Mouse (Mus musculus) forebrain, embryonic 16.5 days (tissue): ENCODE results near the gene Sugct. TPM values are rescaled to one million over a fixed set of nuclear protein-coding genes. Genes with fewer than 3 reads are reported as not detected.

Experiments
- ATAC-seq: fragments of 200-750 bp; cut with Nextera tagmentation; 2 replicates; pipeline ENCODE4 v1.8.0; 2017; ENCODE audit warnings: mild to moderate bottlenecking, moderate library complexity
- H3K27ac ChIP-seq: fragments of 300-500 bp; sonication (generic); 2 replicates; pipeline ENCODE4 v1.5.1; 2014; ENCODE audit warnings: low read length, control low read depth
- H3K27me3 ChIP-seq: fragments of 300-500 bp; sonication (generic); replicated peaks from 2 replicates; pipeline ENCODE4 v1.6.1; 2014; ENCODE audit warnings: low read length; ENCODE audit not compliant: control insufficient read depth, insufficient read depth
- H3K36me3 ChIP-seq: fragments of 300-500 bp; sonication (generic); 2 replicates; pipeline ENCODE4 v1.6.1; 2014; ENCODE audit not compliant: control insufficient read depth, insufficient read depth
- H3K4me1 ChIP-seq: fragments of 300-500 bp; sonication (generic); replicated peaks from 2 replicates; pipeline ENCODE4 v1.6.1; 2014; ENCODE audit warnings: low read length; ENCODE audit not compliant: control insufficient read depth, insufficient read depth
- H3K4me2 ChIP-seq: fragments of 300-500 bp; sonication (generic); 2 replicates; pipeline ENCODE4 v1.6.1; 2014; ENCODE audit warnings: mild to moderate bottlenecking, low read length, control low read depth
- H3K4me3 ChIP-seq: fragments of 300-500 bp; sonication (generic); replicated peaks from 2 replicates; pipeline ENCODE4 v1.5.1; 2014; ENCODE audit warnings: mild to moderate bottlenecking, low read length, control low read depth
- H3K9ac ChIP-seq: fragments of 300-500 bp; sonication (generic); replicated peaks from 2 replicates; pipeline ENCODE4 v1.6.1; 2014; ENCODE audit warnings: low read depth, low read length, control low read depth
- H3K9me3 ChIP-seq: fragments of 300-500 bp; sonication (generic); 2 replicates; pipeline ENCODE4 v1.6.1; 2016; ENCODE audit warnings: low read length; ENCODE audit not compliant: control insufficient read depth
- WGBS: fragments of 180-500 bp; shearing (Covaris S2); extraction: QIAGEN DNeasy Blood & Tissue Kit; methylation state at CpG from one replicate; pipeline ENCODE4 v1.1.7; 2014; 5-methylcytosine and 5-hydroxymethylcytosine counted together
- polyA plus RNA-seq: library from polyadenylated mRNA; unstranded; fragments of >200 nt; fragmentation: Nextera tagmentation; extraction: Ambion mirVana; gene quantifications from 2 replicates; pipeline ENCODE4 v1.2.1, GENCODE M21; 2015

Gene Sugct
- 2.1 and 2.4 TPM in 2 replicates for polyA plus RNA-seq

DNA sequence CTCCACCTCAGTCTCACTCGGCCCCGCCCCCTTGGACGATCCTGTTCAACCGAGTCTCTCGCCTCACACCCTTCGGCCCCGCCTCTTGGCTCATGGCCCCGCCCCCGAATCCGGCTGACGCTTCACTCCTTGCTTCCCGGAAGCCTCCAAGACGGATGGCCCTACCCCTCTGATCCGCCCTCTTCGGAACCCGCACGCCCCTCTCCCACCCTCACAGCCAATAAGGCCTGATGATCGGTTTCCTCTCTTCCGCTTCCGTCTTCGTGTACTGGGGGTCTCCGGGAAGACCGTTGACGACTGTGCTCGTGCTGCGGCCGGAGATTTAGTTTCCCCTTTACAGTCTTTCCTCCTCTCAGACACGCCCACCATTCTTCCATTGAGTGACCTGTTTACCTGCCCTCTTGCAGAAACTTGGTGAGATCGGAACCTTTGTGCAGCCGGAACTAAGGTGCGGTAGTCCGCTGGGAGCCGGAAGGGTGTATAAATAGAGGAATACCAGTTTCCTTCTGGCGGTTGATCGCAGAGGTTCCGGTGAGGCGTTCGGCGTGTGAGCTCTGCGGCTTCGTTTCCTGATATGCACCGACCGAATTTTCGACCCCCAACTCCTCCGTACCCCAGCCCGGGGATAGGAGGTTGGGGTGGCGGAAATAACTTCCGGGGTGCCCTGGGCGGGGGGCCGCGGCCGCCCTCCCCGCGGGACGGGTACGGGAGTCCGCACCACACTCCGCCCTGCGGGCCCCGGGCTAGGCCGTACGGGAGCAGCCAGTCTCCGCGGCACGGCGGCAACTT lies at the start of gene Sugct, which contains the start of gene Mplkip:
Gene Sugct, minus strand, starts transcription at position 643 of the 789 bp plus-strand sequence.
Gene Mplkip, plus strand, starts transcription at position 282 of the 789 bp plus-strand sequence.
- peaks cover 5% of the 10 kb centered on the region for H3K4me1 ChIP-seq
- peak within 1 kb of the TSS; percentile 89 for H3K27ac ChIP-seq
- no peaks in the 10 kb centered on the region for H3K9me3 ChIP-seq
- peak within 1 kb of the TSS; percentile 90 for H3K4me2 ChIP-seq
- peak within 1 kb of the TSS; percentile 62 for H3K4me3 ChIP-seq
- no peaks in the 10 kb centered on the region for H3K27me3 ChIP-seq
- H3K36me3 ChIP-seq: no peaks in the 10 kb centered on the region
- under 1% methylated on average over 62 of the region's 66 CpGs for WGBS
- ATAC-seq: peak; percentile 99
- peak within 1 kb of the TSS; percentile 82 for H3K9ac ChIP-seq

DNA sequence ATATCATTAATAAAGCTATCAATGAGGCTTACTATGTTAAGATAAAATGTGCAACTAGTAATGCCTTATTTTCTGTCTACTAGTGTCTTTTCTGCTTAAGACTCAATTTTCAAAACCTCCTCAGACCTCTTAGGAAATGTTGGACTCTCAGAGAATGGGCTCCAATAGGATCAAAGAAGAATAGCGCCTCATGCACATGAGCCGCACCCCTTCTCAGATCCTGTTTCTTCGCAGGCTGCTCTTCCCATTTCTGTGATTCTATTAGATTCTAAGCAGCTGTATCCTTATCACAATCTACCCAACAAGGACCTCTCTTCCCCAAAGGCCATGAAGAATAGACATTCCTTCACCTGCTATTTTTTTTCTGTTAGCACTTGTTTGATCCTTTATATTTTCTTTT lies 33.4 kb upstream of the Sugct start:
- Histone ChIP-seq H3K9me3 (no peaks in the 10 kb centered on the region), H3K36me3 (peaks cover 6% of the 10 kb centered on the region), H3K27ac (no peak overlapping the region), H3K27me3 (no peaks in the 10 kb centered on the region), H3K4me1 (no peaks in the 10 kb centered on the region), H3K4me2 (no peak overlapping the region), H3K9ac (no peak overlapping the region), H3K4me3 (no peak overlapping the region)
- 87% methylated on average over 3 of the region's 3 CpGs for WGBS
- no peak for ATAC-seq

DNA sequence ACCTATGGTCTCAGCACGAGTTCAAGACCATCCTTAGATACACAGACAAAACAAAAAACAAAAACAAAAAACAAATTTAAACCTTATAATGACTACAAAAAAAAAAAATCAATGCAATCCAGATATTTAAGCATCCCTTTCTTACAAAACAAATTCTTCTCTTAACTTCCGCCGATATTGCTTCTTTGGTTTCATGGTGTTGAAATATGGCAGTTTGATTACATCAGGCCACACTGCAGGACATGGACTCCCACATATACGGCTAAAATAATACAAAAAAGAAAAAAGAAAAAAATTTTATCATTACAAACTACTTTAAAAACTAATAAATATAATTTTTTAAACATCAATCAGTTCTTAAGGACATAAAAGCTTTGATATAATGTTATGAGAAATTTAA lies 32.6 kb upstream of the Sugct start:
- H3K9ac ChIP-seq: no peak overlapping the region
- no peak for ATAC-seq
- no peak overlapping the region for H3K4me2 ChIP-seq
- H3K36me3 ChIP-seq: peaks cover 6% of the 10 kb centered on the region
- no peaks in the 10 kb centered on the region for H3K4me1 ChIP-seq
- WGBS: 95% methylated on average over 4 of the region's 4 CpGs
- H3K27ac ChIP-seq: no peak overlapping the region
- H3K4me3 ChIP-seq: no peak overlapping the region
- no peaks in the 10 kb centered on the region for H3K9me3 ChIP-seq
- H3K27me3 ChIP-seq: no peaks in the 10 kb centered on the region

DNA sequence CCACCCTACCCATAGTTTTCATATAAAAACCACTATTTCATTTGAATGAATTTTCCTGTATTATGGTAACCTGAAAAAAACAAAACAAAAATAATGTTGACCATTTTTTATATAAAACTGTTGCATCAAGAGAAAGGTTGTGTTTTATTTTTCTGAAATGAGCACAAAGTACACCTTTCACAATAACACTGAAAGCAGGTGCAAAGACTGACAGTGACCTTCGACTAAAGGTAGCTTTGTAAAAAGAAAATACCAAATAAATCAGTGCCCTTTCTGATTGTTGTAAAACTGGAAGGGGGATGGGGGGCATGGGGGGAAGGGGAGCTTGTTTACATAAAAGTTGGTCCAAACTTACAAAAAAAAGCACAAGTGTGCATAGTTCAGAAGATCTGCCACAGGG lies 22.0 kb upstream of the Sugct start:
- 100% methylated on average over 1 of the region's 1 CpGs for WGBS
- H3K9me3 ChIP-seq: no peaks in the 10 kb centered on the region
- no peak overlapping the region for H3K27ac ChIP-seq
- H3K4me1 ChIP-seq: no peaks in the 10 kb centered on the region
- H3K9ac ChIP-seq: no peak overlapping the region
- no peaks in the 10 kb centered on the region for H3K27me3 ChIP-seq
- no peak overlapping the region for H3K4me3 ChIP-seq
- no peak overlapping the region for H3K4me2 ChIP-seq
- H3K36me3 ChIP-seq: peaks cover 19% of the 10 kb centered on the region
- no peak for ATAC-seq

GRCm38 (mm10) chr13:17708784-17709311 lies 13.5 kb upstream of the Sugct start:
- WGBS: 77% methylated on average over 5 of the region's 5 CpGs
- ATAC-seq: peak; percentile 28; the same call in 1 of the 2 replicates
- H3K9me3 ChIP-seq: no peaks in the 10 kb centered on the region

DNA sequence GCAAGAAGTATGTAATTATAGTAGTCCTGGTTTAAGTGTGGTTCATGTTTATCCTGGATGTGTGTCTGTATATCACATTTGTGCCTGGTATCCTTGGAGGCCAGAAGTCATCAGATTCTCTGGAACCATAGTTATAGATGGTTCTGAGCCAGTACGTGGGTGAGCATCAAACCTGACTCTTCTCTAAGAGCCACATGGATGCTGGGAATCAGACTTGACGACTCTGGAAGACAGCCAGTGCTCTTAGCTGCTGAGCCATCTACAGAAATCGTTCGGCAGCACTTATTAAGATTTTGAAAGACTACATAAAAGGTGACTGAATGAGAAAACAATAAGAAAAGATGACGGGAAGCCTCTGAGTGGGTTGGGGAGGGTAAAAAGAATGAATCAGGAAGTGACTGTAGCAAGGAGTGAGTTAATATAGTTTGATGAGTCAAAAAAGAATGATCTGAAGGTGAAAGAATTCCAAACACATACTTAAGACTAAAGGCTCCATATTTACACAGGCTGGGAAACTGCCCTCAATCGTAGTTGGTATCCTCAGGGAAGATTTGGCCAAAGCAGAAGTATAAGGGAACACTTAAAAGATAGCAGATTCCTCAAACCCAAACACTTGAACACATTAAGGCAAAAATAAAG lies 10.0 kb upstream of the Sugct start:
- Histone ChIP-seq H3K4me1 (no peaks in the 10 kb centered on the region), H3K9me3 (no peaks in the 10 kb centered on the region), H3K4me3 (no peak overlapping the region), H3K36me3 (no peaks in the 10 kb centered on the region), H3K9ac (no peak overlapping the region), H3K4me2 (no peak overlapping the region), H3K27ac (no peak overlapping the region), H3K27me3 (no peaks in the 10 kb centered on the region)
- WGBS: 65% methylated on average over 6 of the region's 6 CpGs
- no peak for ATAC-seq

More at GRCm38 (mm10) chr13:17708784-17709311, 13.5 kb upstream of the Sugct start:
- Histone ChIP-seq H3K36me3 (no peaks in the 10 kb centered on the region), H3K27ac (no peak overlapping the region), H3K4me2 (no peak overlapping the region), H3K27me3 (no peaks in the 10 kb centered on the region), H3K4me3 (no peak overlapping the region), H3K4me1 (no peaks in the 10 kb centered on the region), H3K9ac (no peak overlapping the region)

- Histone ChIP-seq H3K4me2 (no peak overlapping the region), H3K4me1 (no peaks in the 10 kb centered on the region), H3K4me3 (no peak overlapping the region), H3K9me3 (no peaks in the 10 kb centered on the region), H3K9ac (no peak overlapping the region), H3K27ac (no peak overlapping the region), H3K27me3 (no peaks in the 10 kb centered on the region), H3K36me3 (no peaks in the 10 kb centered on the region)
- no peak for ATAC-seq
Observed at GRCm38 (mm10) chr13:17702311-17702710, 7.0 kb upstream of the Sugct start.

DNA sequence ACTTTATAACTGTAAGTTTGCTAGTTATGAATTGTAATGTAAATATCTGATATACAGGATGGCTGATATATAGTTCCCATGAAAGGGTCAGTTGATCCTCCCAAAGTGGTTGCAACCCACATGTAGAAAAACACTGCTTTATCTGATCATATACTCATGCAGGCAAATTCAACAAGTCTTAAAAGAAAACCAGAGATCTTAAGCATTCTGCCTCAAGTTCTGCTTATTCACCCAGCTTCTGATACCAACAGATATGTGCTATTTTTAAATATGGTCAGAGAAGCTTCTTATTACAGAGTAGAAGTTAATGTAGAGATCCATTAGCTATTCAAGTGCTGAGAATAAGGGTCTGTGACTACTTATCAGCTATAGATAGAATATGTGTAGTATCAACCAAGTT lies 6.0 kb upstream of the Sugct start:
- Histone ChIP-seq H3K9me3 (no peaks in the 10 kb centered on the region), H3K9ac (no peak overlapping the region), H3K27me3 (no peaks in the 10 kb centered on the region), H3K27ac (no peak overlapping the region), H3K4me3 (no peak overlapping the region), H3K4me2 (no peak overlapping the region), H3K36me3 (no peaks in the 10 kb centered on the region), H3K4me1 (0 out of 2 replicates have a peak, but pooled peaks cover 2% of the 10 kb centered on the region)
- no peak for ATAC-seq

GRCm38 (mm10) chr13:17700090-17700715 lies 4.8 kb upstream of the Sugct start:
- H3K9me3 ChIP-seq: no peaks in the 10 kb centered on the region
- H3K9ac ChIP-seq: no peak overlapping the region
- H3K4me1 ChIP-seq: peaks cover 5% of the 10 kb centered on the region
- no peak overlapping the region for H3K4me2 ChIP-seq
- no peak overlapping the region for H3K4me3 ChIP-seq
- H3K27me3 ChIP-seq: no peaks in the 10 kb centered on the region
- no peaks in the 10 kb centered on the region for H3K36me3 ChIP-seq
- WGBS: 78% methylated on average over 3 of the region's 3 CpGs
- ATAC-seq: no peak
- H3K27ac ChIP-seq: no peak overlapping the region
